Mouse (Mus musculus) intestine, embryonic 15.5 days (tissue): ENCODE data around the gene Pde8b. TPM values are rescaled to one million over a fixed set of nuclear protein-coding genes. Genes with fewer than 3 reads are reported as not detected.

Experiments used
- ATAC-seq: fragments of 200-750 bp; cut with Nextera tagmentation; 2 replicates; pipeline ENCODE4 v1.8.0; 2017; ENCODE audit warnings: moderate TSS enrichment, moderate library complexity
- H3K27ac ChIP-seq: fragments of 300-500 bp; sonication (generic); 2 replicates; pipeline ENCODE4 v1.5.1; 2015; ENCODE audit warnings: mild to moderate bottlenecking, inconsistent platforms
- H3K27me3 ChIP-seq: fragments of 300-500 bp; sonication (generic); replicated peaks from 2 replicates; pipeline ENCODE4 v1.6.1; 2015; ENCODE audit warnings: inconsistent platforms
- H3K36me3 ChIP-seq: fragments of 300-500 bp; sonication (generic); 2 replicates; pipeline ENCODE4 v1.6.1; 2015; ENCODE audit warnings: inconsistent platforms
- H3K4me1 ChIP-seq: fragments of 300-500 bp; sonication (generic); replicated peaks from 2 replicates; pipeline ENCODE4 v1.6.1; 2015; ENCODE audit warnings: inconsistent platforms
- H3K4me2 ChIP-seq: fragments of 300-500 bp; sonication (generic); replicated peaks from 2 replicates; pipeline ENCODE4 v1.6.1; 2015; ENCODE audit warnings: mild to moderate bottlenecking, inconsistent platforms
- H3K4me3 ChIP-seq: fragments of 300-500 bp; sonication (generic); replicated peaks from 2 replicates; pipeline ENCODE4 v1.5.1; 2015; ENCODE audit warnings: inconsistent platforms
- H3K9ac ChIP-seq: fragments of 300-500 bp; sonication (generic); 2 replicates; pipeline ENCODE4 v1.6.1; 2015; ENCODE audit warnings: inconsistent platforms
- H3K9me3 ChIP-seq: fragments of 300-500 bp; sonication (generic); 2 replicates; pipeline ENCODE4 v1.6.1; 2016; ENCODE audit warnings: inconsistent platforms
- WGBS: fragments of 180-500 bp; shearing (Covaris S2); methylation state at CpG from one replicate; pipeline ENCODE4 v1.1.7; 2015; 5-methylcytosine and 5-hydroxymethylcytosine counted together
- polyA plus RNA-seq: library from polyadenylated mRNA; unstranded; fragments of >200 nt; fragmentation: Nextera tagmentation; extraction: Ambion mirVana; gene quantifications from 2 replicates; pipeline ENCODE4 v1.2.1, GENCODE M21; 2015

Gene Pde8b
- 9.5 and 10.3 TPM in 2 replicates for polyA plus RNA-seq

DNA sequence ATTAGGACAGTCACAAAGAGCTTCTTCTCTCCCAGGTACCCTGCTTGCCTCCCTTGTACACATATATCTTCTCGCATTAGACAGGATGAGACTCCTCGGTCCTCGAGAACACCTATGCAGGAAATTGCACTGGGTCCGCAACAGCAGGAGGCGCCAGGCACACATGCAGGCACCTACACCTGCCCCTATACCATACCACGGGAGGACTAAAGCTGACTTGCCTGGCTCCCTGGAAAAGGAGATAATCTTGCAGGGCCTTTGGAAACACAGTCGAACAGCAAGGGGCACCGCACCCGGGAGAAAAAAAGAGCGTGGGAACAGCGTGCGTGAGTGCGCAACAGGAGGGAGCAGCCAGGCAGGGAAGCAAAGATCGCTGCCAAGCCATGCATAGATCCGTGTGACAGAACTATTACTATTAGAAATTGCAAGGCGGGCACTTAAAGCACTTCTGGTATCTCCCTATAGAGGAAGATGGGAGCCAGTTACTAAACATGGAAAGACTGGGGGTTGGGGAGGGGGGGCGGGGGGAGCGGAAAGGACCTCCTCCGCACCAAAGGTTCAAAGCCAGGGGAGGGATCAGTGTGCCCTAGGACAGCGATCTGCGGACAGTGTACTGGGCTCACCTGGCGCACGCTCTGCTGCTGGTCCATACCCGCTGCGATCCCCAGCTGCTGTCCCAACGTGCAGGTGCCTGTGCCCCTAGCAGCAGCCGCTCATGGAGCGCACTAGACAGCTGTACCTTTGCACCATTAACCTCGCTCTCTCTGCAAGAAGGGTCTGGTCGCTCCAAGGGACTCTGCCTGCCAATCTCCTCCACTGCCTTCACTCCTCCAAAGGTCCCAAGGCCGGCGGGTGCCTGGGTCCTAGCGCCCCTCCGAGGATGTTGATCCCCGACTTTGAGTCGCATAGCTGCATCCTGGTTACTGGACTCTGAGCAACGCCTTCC is at the start of gene Pde8b:
Pde8b (minus strand) TSS at position 826 of the 946 bp plus-strand sequence.
- peak; percentile 87 for ATAC-seq
- Histone ChIP-seq H3K36me3 (no peaks in the 10 kb centered on the region), H3K9me3 (no peaks in the 10 kb centered on the region), H3K4me3 (peak within 1 kb of the TSS; percentile 48), H3K9ac (peak within 1 kb of the TSS; percentile 36), H3K4me2 (peak within 1 kb of the TSS; percentile 64), H3K27ac (no peak within 1 kb of the TSS), H3K27me3 (peaks cover 6% of the 10 kb centered on the region; the same call in 1 of the 2 replicates), H3K4me1 (0 out of 2 replicates have a peak, but pooled peaks cover 4% of the 10 kb centered on the region)
- WGBS, result 5% methylated on average over 37 of the region's 37 CpGs

GRCm38 (mm10) chr13:95291983-95292382 is 41.8 kb upstream of the Pde8b start:
- no peak overlapping the region for H3K4me3 ChIP-seq
- H3K27ac ChIP-seq, result no peak overlapping the region
- H3K9me3 ChIP-seq, result no peaks in the 10 kb centered on the region
- no peaks in the 10 kb centered on the region for H3K36me3 ChIP-seq
- no peak overlapping the region for H3K4me2 ChIP-seq
- WGBS, result 84% methylated on average over 4 of the region's 4 CpGs
- H3K4me1 ChIP-seq, result no peaks in the 10 kb centered on the region
- no peaks in the 10 kb centered on the region for H3K27me3 ChIP-seq
- no peak for ATAC-seq
- no peak overlapping the region for H3K9ac ChIP-seq

GRCm38 (mm10) chr13:95288027-95288426 is 37.9 kb upstream of the Pde8b start:
- Histone ChIP-seq H3K4me1 (no peaks in the 10 kb centered on the region), H3K27ac (no peak overlapping the region), H3K36me3 (no peaks in the 10 kb centered on the region), H3K9ac (no peak overlapping the region), H3K27me3 (no peaks in the 10 kb centered on the region), H3K4me3 (no peak overlapping the region), H3K9me3 (no peaks in the 10 kb centered on the region), H3K4me2 (no peak overlapping the region)
- no peak for ATAC-seq
- 79% methylated on average over 7 of the region's 7 CpGs for WGBS

- Histone ChIP-seq H3K9ac (no peak overlapping the region), H3K4me1 (no peaks in the 10 kb centered on the region), H3K9me3 (no peaks in the 10 kb centered on the region), H3K4me3 (no peak overlapping the region), H3K27me3 (no peaks in the 10 kb centered on the region), H3K36me3 (no peaks in the 10 kb centered on the region), H3K4me2 (no peak overlapping the region), H3K27ac (no peak overlapping the region)
- WGBS, result 6% methylated on average over 7 of the region's 7 CpGs
- ATAC-seq, result peak; percentile 81
Measured at GRCm38 (mm10) chr13:95286989-95287388, 36.9 kb upstream of the Pde8b start.

GRCm38 (mm10) chr13:95281740-95282673 is 31.9 kb upstream of the Pde8b start:
- Histone ChIP-seq H3K4me1 (0 out of 2 replicates have a peak, but pooled peaks cover 2% of the 10 kb centered on the region), H3K27ac (no peak overlapping the region), H3K27me3 (no peaks in the 10 kb centered on the region), H3K4me3 (no peak overlapping the region), H3K36me3 (no peaks in the 10 kb centered on the region), H3K4me2 (no peak overlapping the region), H3K9me3 (no peaks in the 10 kb centered on the region), H3K9ac (no peak overlapping the region)
- WGBS, result 35% methylated on average over 6 of the region's 7 CpGs
- peak; percentile 71 for ATAC-seq

- no peaks in the 10 kb centered on the region for H3K27me3 ChIP-seq
- no peak overlapping the region for H3K4me2 ChIP-seq
- no peaks in the 10 kb centered on the region for H3K9me3 ChIP-seq
- 87% methylated on average over 4 of the region's 4 CpGs for WGBS
- no peak overlapping the region for H3K9ac ChIP-seq
- H3K4me1 ChIP-seq, result 0 out of 2 replicates have a peak, but pooled peaks cover 2% of the 10 kb centered on the region
- H3K27ac ChIP-seq, result no peak overlapping the region
- ATAC-seq, result no peak
- no peak overlapping the region for H3K4me3 ChIP-seq
- H3K36me3 ChIP-seq, result no peaks in the 10 kb centered on the region
Measured at GRCm38 (mm10) chr13:95278426-95279025, 28.4 kb upstream of the Pde8b start.

- Histone ChIP-seq H3K9me3 (no peaks in the 10 kb centered on the region), H3K4me2 (no peak overlapping the region), H3K4me3 (no peak overlapping the region), H3K9ac (no peak overlapping the region), H3K27ac (no peak overlapping the region), H3K4me1 (peaks cover 5% of the 10 kb centered on the region; the same call in 1 of the 2 replicates), H3K27me3 (no peaks in the 10 kb centered on the region), H3K36me3 (no peaks in the 10 kb centered on the region)
- no peak for ATAC-seq
- WGBS, result 88% methylated on average over 5 of the region's 5 CpGs
Measured at GRCm38 (mm10) chr13:95264691-95265090, 14.6 kb upstream of the Pde8b start.

DNA sequence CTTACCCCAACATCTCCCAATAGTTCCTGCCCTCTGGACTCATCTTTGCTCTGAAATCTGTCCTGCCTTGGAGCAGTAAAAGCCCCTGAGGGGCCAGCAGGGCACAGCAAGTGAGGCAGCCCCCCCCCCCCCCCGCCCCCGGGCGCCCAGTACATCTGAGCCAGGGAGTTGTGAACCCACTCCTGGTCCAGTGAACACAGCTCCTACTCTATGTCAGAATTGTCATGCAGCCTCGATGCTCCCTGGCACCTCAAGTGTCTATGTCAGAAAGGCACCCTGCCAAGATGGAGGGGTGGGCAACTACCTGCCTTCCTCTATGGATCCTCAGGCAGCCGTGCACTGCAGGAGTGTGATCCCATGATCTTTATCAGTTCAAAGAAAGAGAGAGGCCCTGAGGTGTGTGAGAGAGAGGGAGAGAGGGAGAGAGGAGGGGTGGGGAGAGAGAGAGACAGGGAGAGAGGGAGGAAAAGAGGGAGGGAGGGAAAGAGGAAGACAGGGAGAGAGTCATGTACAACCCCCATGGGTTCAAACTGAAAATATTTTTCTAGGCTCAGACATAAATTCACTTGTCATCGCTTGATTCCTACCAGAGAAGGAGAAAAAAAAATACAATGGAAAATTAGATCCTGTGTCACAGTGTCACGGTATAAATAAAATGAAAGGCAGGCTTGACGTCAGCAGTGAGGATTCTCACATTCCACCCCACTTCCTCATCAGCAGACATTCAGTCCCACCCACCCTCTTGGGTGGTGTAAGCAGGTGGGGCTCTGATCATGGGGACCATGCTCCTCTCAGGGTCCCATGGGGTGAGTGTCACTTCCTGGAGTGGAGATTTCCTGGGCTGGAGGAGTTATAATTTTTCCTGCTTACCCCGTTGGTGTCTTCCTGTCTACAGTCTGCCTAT is 11.0 kb upstream of the Pde8b start:
- 65% methylated on average over 9 of the region's 9 CpGs for WGBS
- peaks cover 5% of the 10 kb centered on the region; the same call in 1 of the 2 replicates for H3K4me1 ChIP-seq
- no peak overlapping the region for H3K27ac ChIP-seq
- H3K36me3 ChIP-seq, result no peaks in the 10 kb centered on the region
- no peak overlapping the region for H3K9ac ChIP-seq
- ATAC-seq, result peak; percentile 46
- no peak overlapping the region for H3K4me2 ChIP-seq
- no peak overlapping the region for H3K4me3 ChIP-seq
- no peaks in the 10 kb centered on the region for H3K9me3 ChIP-seq
- no peaks in the 10 kb centered on the region for H3K27me3 ChIP-seq

GRCm38 (mm10) chr13:95260391-95260790 is 10.3 kb upstream of the Pde8b start:
- Histone ChIP-seq H3K4me2 (no peak overlapping the region), H3K4me3 (no peak overlapping the region), H3K4me1 (peaks cover 5% of the 10 kb centered on the region; the same call in 1 of the 2 replicates), H3K9me3 (no peaks in the 10 kb centered on the region), H3K27me3 (no peaks in the 10 kb centered on the region), H3K27ac (no peak overlapping the region), H3K9ac (no peak overlapping the region), H3K36me3 (no peaks in the 10 kb centered on the region)
- ATAC-seq, result peak; percentile 85
- 30% methylated on average over 1 of the region's 1 CpGs for WGBS

- Histone ChIP-seq H3K4me1 (peaks cover 7% of the 10 kb centered on the region; the same call in 1 of the 2 replicates), H3K27me3 (no peaks in the 10 kb centered on the region), H3K27ac (no peak overlapping the region), H3K4me2 (no peak overlapping the region), H3K9me3 (no peaks in the 10 kb centered on the region), H3K36me3 (no peaks in the 10 kb centered on the region), H3K4me3 (no peak overlapping the region), H3K9ac (no peak overlapping the region)
- WGBS, result 92% methylated on average over 6 of the region's 6 CpGs
- no peak for ATAC-seq
Measured at GRCm38 (mm10) chr13:95257083-95257482, 6.9 kb upstream of the Pde8b start.

GRCm38 (mm10) chr13:95255083-95255482 is 4.9 kb upstream of the Pde8b start:
- Histone ChIP-seq H3K4me1 (peaks cover 4% of the 10 kb centered on the region; the same call in 1 of the 2 replicates), H3K4me3 (no peak overlapping the region), H3K27ac (no peak overlapping the region), H3K9me3 (no peaks in the 10 kb centered on the region), H3K4me2 (no peak overlapping the region), H3K36me3 (no peaks in the 10 kb centered on the region), H3K27me3 (peaks cover 2% of the 10 kb centered on the region; the same call in 1 of the 2 replicates), H3K9ac (no peak overlapping the region)
- WGBS, result 74% methylated on average over 3 of the region's 3 CpGs
- ATAC-seq, result peak; percentile 78
